Mouse (Mus musculus) limb, embryonic 11.5 days (tissue): ENCODE measurements around the gene Slc25a28. TPM values are rescaled to one million over a fixed set of nuclear protein-coding genes. Genes with fewer than 3 reads are reported as not detected.

ENCODE experiments used
- ATAC-seq: fragments of 200-750 bp; cut with Nextera tagmentation; 2 replicates; pipeline ENCODE4 v1.8.0; 2017; ENCODE audit warnings: low read depth; ENCODE audit not compliant: insufficient number of reproducible peaks, low FRiP score, low TSS enrichment
- DNase-seq: peaks from one replicate; pipeline ENCODE4 v3.0.0-alpha.2; 2015; ENCODE audit warnings: low spot score
- H3K27ac ChIP-seq: fragments of 300-500 bp; sonication (generic); replicated peaks from 2 replicates; pipeline ENCODE4 v1.5.1; 2014; ENCODE audit warnings: low read depth, mild to moderate bottlenecking, low read length
- H3K27me3 ChIP-seq: fragments of 300-500 bp; sonication (generic); 2 replicates; pipeline ENCODE4 v1.6.1; 2014; ENCODE audit warnings: mild to moderate bottlenecking, low read length, mixed read lengths; ENCODE audit not compliant: control insufficient read depth, insufficient read depth
- H3K36me3 ChIP-seq: fragments of 300-500 bp; sonication (generic); 2 replicates; pipeline ENCODE4 v1.6.1; 2014; ENCODE audit warnings: mild to moderate bottlenecking, low read length, moderate library complexity, mixed read lengths; ENCODE audit not compliant: control insufficient read depth, insufficient read depth
- H3K4me1 ChIP-seq: fragments of 300-500 bp; sonication (generic); 2 replicates; pipeline ENCODE4 v1.6.1; 2014; ENCODE audit warnings: low read length, mixed read lengths; ENCODE audit not compliant: control insufficient read depth, insufficient read depth
- H3K4me2 ChIP-seq: fragments of 300-500 bp; sonication (generic); 2 replicates; pipeline ENCODE4 v1.6.1; 2014; ENCODE audit warnings: low read depth, mild to moderate bottlenecking, moderate library complexity; ENCODE audit not compliant: severe bottlenecking
- H3K4me3 ChIP-seq: fragments of 300-500 bp; sonication (generic); 2 replicates; pipeline ENCODE4 v1.5.1; 2014; ENCODE audit warnings: low read depth, low read length
- H3K9ac ChIP-seq: fragments of 300-500 bp; sonication (generic); 2 replicates; pipeline ENCODE4 v1.6.1; 2014; ENCODE audit warnings: mild to moderate bottlenecking, low read length
- H3K9me3 ChIP-seq: fragments of 300-500 bp; sonication (generic); 2 replicates; pipeline ENCODE4 v1.6.1; 2016; ENCODE audit warnings: low read length; ENCODE audit not compliant: control insufficient read depth
- WGBS: fragments of 180-500 bp; shearing (Covaris S2); extraction: QIAGEN DNeasy Blood & Tissue Kit; methylation state at CpG from one replicate; pipeline ENCODE4 v1.1.7; 2014; 5-methylcytosine and 5-hydroxymethylcytosine counted together
- polyA plus RNA-seq: library from polyadenylated mRNA; unstranded; fragments of >200 nt; fragmentation: Nextera tagmentation; extraction: Ambion mirVana; gene quantifications from 2 replicates; pipeline ENCODE4 v1.2.1, GENCODE M21; 2014

Slc25a28 gene
- polyA plus RNA-seq, 1 experiment from 2014 or later, result 11.2 TPM

- Histone ChIP-seq H3K27ac (no peak overlapping the region), H3K4me3 (no peak overlapping the region), H3K9me3 (no peaks in the 10 kb centered on the region), H3K4me2 (no peak overlapping the region), H3K36me3 (no peaks in the 10 kb centered on the region), H3K4me1 (no peaks in the 10 kb centered on the region), H3K9ac (no peak overlapping the region), H3K27me3 (no peaks in the 10 kb centered on the region)
- ATAC-seq, result no peak
- no peak for DNase-seq
- WGBS, result 74% methylated on average over 11 of the region's 11 CpGs
These were observed 32.8 kb downstream of the Slc25a28 start for GRCm38 (mm10) chr19:43641833-43642232.

GRCm38 (mm10) chr19:43630466-43631251 is 44.0 kb downstream of the Slc25a28 start:
- Histone ChIP-seq H3K9ac (no peak overlapping the region), H3K4me3 (no peak overlapping the region), H3K27ac (no peak overlapping the region), H3K4me2 (no peak overlapping the region), H3K9me3 (no peaks in the 10 kb centered on the region), H3K4me1 (no peaks in the 10 kb centered on the region), H3K36me3 (no peaks in the 10 kb centered on the region), H3K27me3 (0 out of 2 replicates have a peak, but pooled peaks cover 3% of the 10 kb centered on the region)
- DNase-seq, result peak; percentile 89
- no peak for ATAC-seq
- WGBS, result 19% methylated on average over 12 of the region's 12 CpGs

- no peaks in the 10 kb centered on the region for H3K9me3 ChIP-seq
- H3K9ac ChIP-seq, result no peak overlapping the region
- no peaks in the 10 kb centered on the region for H3K4me1 ChIP-seq
- no peak for DNase-seq
- no peak overlapping the region for H3K27ac ChIP-seq
- H3K4me2 ChIP-seq, result no peak overlapping the region
- 33% methylated on average over 4 of the region's 4 CpGs for WGBS
- ATAC-seq, result no peak
- H3K4me3 ChIP-seq, result no peak overlapping the region
- no peaks in the 10 kb centered on the region for H3K36me3 ChIP-seq
- H3K27me3 ChIP-seq, result peaks cover 7% of the 10 kb centered on the region; the same call in 1 of the 2 replicates
These were observed 45.6 kb downstream of the Slc25a28 start for GRCm38 (mm10) chr19:43629088-43629487.

- no peak overlapping the region for H3K27ac ChIP-seq
- H3K9me3 ChIP-seq, result no peaks in the 10 kb centered on the region
- 88% methylated on average over 3 of the region's 3 CpGs for WGBS
- DNase-seq (no peak), ATAC-seq (no peak)
- H3K4me3 ChIP-seq, result no peak overlapping the region
- peaks cover 15% of the 10 kb centered on the region for H3K27me3 ChIP-seq
- H3K4me1 ChIP-seq, result no peaks in the 10 kb centered on the region
- no peak overlapping the region for H3K4me2 ChIP-seq
- no peaks in the 10 kb centered on the region for H3K36me3 ChIP-seq
- H3K9ac ChIP-seq, result no peak overlapping the region
These were observed 47.3 kb downstream of the Slc25a28 start for GRCm38 (mm10) chr19:43627345-43627744.

GRCm38 (mm10) chr19:43626160-43626559 is 48.5 kb downstream of the Slc25a28 start:
- Histone ChIP-seq H3K4me2 (no peak overlapping the region), H3K9ac (no peak overlapping the region), H3K4me3 (no peak overlapping the region), H3K36me3 (no peaks in the 10 kb centered on the region), H3K27ac (no peak overlapping the region), H3K4me1 (no peaks in the 10 kb centered on the region), H3K27me3 (peaks cover 27% of the 10 kb centered on the region), H3K9me3 (no peaks in the 10 kb centered on the region)
- DNase-seq (no peak), ATAC-seq (no peak)
- 27% methylated on average over 3 of the region's 3 CpGs for WGBS

- Histone ChIP-seq H3K9ac (no peak overlapping the region), H3K36me3 (no peaks in the 10 kb centered on the region), H3K27me3 (peaks cover 45% of the 10 kb centered on the region), H3K4me3 (no peak overlapping the region), H3K27ac (no peak overlapping the region), H3K4me2 (no peak overlapping the region), H3K9me3 (no peaks in the 10 kb centered on the region), H3K4me1 (no peaks in the 10 kb centered on the region)
- 34% methylated on average over 4 of the region's 4 CpGs for WGBS
- DNase-seq (no peak), ATAC-seq (no peak)
These were observed 50.8 kb downstream of the Slc25a28 start for GRCm38 (mm10) chr19:43623913-43624312.

DNA sequence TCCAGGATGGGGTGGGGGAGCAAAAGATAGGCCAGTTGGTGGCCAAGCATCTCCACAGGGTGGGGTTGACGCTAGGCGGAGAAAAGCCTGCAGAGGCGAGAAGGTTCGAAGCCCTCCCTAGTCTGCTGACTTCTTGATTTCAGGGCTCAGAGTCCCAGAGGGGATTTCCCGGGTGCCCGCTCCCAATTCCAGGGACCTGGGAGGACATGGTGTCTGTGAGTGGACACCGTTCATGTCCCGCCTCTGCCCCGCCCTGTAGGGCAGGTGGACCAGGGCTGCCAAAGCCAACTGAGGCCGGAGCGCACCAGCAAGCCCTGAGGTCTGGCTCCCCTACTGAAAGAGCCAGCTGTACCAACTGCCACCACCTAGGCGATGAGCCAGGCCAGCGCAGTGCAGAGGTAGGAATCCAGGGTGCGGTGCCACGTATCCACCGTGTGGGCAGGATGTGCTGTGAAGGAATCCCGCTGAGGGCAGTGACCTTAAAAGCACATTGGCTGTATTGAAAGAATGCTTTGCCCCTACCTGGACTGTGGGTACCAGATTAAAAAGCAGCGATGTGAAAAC is 54.7 kb downstream of the Slc25a28 start:
- Histone ChIP-seq H3K9me3 (no peaks in the 10 kb centered on the region), H3K27me3 (peaks cover 80% of the 10 kb centered on the region), H3K27ac (no peak overlapping the region), H3K4me2 (no peak overlapping the region), H3K9ac (no peak overlapping the region), H3K4me1 (peaks cover 6% of the 10 kb centered on the region; the same call in 1 of the 2 replicates), H3K36me3 (no peaks in the 10 kb centered on the region), H3K4me3 (no peak overlapping the region)
- WGBS, result 4% methylated on average over 18 of the region's 18 CpGs
- DNase-seq (no peak), ATAC-seq (no peak)

DNA sequence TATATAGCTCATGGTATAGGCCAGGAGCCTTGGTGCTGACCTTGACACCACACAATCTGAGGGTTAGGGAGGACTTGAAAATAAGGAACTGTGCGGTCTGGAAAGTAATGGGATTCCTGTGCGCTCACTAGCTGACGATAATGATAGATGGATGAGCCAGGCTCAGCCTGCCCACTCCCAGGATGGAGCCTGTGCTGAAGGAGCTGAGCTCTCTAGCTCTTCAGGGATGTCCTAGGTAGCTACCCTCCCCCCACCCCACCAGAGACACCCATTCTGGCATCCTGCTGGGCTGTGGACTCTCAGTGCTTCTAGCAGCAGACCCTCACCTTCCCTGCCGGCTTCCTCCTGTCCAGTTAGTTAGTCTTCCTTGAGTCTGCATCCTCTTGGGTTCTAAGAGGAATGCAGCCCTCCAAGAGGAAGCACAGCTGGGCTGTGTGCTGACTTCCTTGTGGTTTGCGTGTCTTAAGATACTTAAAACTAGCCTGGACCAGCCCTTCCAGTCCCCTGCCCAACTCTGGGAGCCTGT is 56.1 kb downstream of the Slc25a28 start:
- H3K9me3 ChIP-seq, result no peaks in the 10 kb centered on the region
- ATAC-seq (no peak), DNase-seq (no peak)
- no peak overlapping the region for H3K4me2 ChIP-seq
- no peak overlapping the region for H3K9ac ChIP-seq
- H3K4me3 ChIP-seq, result no peak overlapping the region
- no peak overlapping the region for H3K27ac ChIP-seq
- peaks cover 88% of the 10 kb centered on the region for H3K27me3 ChIP-seq
- peaks cover 6% of the 10 kb centered on the region; the same call in 1 of the 2 replicates for H3K4me1 ChIP-seq
- WGBS, result 3% methylated on average over 5 of the region's 5 CpGs
- no peaks in the 10 kb centered on the region for H3K36me3 ChIP-seq
